Mouse (Mus musculus) T-helper 1 cell (primary cell): Measurements from ENCODE around the gene Efhd2.

ENCODE experiments used
- in situ Hi-C: fragments of 300-600 bp; cut with MboI, MseI; formaldehyde crosslinking; loops from one replicate; pipeline ENCODE4 v1.15.1; 2025; ENCODE audit warnings: high pct_unique_total_duplicates

The Efhd2 gene

GRCm38 (mm10) chr4:141881289-141881914 is 6.7 kb upstream of the Efhd2 start:
- in situ Hi-C loops = no loop called here

DNA sequence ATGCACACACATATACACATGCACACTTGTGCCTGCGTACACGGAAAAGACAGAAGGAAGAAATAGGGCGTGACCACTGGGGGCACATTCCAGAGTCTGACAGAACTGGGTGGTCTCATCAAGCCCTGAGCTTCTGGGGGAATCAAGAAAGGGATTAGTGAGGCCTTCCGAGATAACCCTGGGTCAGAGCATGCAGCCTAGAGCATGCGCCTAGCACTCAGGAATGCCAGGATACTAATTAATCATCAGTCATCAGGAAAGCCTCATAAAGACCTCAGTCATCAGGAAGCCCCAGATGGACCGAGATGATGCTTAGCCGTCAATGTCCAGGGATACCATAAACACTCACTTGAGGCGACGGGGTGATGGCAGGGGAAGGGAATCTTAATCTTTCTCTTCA is 5.2 kb upstream of the Efhd2 start:
- in situ Hi-C loops = no loop called here

GRCm38 (mm10) chr4:141879074-141879473 is 4.4 kb upstream of the Efhd2 start:
- in situ Hi-C loops = no loop called here

DNA sequence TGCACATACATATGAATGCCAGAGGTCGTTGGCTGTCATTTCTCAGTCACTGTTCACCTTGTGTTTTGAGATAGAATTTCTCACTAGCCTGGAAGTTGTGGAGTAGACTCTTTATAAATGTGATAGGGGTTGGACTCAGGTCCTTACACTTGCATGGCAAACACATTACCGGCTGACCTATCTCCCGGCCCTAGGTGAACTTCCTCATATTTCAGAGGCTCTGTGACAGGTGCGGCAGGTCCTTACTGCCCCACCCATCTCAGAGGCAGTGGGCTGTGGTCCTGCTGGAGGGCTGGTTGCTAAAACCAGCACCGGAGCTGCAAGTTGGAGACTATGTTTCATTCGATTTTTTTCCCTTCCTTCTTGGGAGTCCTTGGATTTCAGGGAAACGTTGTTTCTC is 3.9 kb upstream of the Efhd2 start:
- in situ Hi-C loops = no loop called here

GRCm38 (mm10) chr4:141875481-141876108 is 875 bp upstream of the Efhd2 start:
- in situ Hi-C loops = no loop called here

DNA sequence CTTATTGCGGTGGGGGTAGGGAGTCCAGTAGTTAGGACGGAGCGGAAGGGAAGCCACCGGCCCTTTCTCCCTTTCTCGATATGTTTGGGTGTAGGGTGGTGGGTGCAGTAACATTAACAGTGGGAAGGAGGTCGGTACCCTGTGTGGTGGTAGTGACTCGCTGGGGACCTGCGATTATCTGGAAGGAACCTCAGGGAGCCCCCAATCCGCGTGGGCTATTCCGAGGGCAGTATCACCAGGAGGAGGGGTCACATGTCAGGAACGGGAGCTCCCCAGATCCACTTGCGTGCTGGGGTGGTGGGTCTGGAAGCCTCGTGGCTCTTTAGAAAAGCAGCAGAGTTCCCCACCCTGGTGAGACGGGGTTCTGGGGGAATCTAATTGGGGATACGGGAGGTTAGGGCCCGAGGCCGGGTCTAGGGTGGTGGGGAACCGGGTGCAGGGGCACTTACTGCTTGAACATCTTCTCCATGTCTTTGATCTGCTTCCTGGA is 564 bp downstream of the Efhd2 start:
- in situ Hi-C loops = no loop called here

DNA sequence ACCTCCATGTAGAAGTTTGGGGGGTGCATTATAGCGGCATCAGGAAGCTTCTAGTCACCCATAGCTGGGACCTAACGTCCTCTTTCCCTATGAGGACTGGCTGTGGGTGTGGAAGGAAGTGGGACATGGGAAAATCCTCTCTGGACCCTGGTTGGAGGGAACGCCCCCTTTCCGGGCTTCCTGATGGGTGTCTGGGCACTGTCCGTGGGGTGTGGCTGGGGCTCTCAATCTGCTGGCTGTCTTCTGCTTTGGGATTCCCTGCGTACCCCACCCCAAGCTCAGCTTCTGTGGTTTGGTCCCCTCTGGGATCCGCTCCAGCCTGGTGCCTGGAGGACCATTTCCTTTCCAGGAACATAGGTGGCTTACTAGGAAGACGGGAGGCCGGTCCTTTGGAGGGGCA is 1.7 kb downstream of the Efhd2 start:
- in situ Hi-C loops = no loop called here

DNA sequence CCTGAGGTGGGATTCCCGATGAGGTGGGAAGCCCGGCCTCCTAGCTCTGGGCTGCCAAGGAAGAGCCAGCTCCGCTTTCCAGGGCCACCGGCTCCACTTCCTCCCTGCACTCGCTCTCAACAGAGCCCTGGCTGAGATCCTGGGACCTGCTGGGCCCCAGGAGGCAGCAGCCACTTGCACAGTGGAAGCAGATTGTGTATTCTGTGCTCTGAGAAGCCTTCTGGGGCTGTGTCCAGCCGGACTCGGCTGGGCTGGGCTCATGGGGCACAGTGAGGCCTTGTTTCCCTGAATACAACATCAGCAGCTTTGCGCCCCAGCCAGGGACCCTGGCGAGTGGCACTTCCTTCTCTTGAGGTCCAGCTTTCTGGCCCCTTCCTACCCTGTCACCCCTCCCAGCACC is 2.8 kb downstream of the Efhd2 start:
- in situ Hi-C loops = no loop called here

- in situ Hi-C loops = no loop called here
Observed at GRCm38 (mm10) chr4:141871333-141871725, 3.4 kb downstream of the Efhd2 start.

- in situ Hi-C loops = no loop called here
Observed at GRCm38 (mm10) chr4:141870666-141871332, 3.9 kb downstream of the Efhd2 start.

DNA sequence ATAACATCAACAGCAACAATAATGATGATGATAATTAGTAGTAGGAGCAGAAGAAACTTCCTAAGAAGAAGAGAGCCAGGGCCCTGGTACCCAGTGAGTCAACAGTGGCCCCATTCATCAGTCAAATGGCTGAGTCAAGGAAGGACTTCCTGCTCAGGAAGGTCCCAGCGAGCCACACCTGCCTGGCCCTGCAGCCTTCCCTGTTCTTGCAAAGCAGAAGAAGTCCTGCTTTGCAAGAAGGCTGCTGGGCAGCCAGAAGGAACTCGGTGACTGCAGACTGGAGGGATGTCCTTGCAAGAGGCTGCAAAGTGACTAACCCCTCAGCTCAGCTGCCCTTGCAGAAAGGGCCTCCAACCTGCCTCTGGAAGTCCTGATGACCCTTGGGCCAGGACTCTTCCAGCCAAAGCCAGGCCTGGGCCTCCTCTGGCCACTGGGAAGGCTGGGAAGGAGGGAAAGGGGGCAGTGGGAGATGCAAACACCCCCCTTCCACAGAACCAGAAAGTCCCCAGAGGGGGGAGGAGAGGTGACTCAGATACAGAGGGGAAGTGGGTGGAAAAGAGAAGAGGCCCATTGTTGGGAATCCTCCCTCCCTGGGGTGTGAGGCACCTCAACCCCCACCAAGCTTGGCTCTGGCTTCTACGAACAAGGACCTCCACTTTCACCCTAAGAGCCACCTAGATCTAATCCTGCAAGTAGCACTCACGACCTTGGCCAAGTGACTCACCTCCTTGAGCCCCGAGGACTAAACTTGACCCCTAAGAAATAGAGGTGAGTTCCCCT is 5.1 kb downstream of the Efhd2 start:
- in situ Hi-C loops = no loop called here

DNA sequence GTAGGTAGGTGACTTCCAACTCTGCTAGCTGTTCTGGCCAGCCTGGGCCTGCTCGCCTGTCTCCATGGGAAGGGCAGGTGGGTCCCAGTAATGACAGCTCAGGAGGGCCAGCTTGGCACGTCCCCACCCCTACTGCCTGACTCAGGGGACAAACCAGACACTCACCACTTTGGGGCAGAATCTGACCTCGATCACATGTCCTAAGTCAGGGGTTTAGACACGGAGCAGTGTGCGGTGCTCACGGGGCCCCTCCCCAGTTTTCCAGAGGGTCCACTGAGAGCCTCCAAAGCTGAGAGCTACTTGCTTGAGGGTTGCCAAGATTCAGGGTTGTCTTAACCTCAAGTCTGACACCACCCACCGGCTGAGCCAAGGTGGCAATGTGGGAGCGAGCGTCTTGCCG is 6.7 kb downstream of the Efhd2 start:
- in situ Hi-C loops = no loop called here

DNA sequence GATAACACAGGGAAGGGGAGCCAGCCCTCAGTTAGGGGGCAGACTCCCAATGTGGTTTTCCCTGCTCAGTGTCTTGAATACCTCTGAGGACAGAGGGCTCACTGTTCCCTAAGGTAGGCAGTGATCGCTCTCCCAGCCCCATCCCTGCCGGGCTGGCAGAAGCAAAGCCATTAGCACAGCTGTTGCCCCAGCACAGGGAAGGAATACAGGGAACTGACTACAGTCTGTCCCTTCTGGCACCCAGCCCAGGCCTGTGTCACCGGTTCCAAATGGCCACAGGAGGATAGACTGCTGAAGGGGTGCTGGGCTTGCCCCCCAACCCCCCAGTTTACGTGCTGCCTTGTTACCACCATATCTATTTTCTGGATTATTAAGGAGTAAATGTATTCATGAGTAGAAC is 7.2 kb downstream of the Efhd2 start:
- in situ Hi-C loops = no loop called here

DNA sequence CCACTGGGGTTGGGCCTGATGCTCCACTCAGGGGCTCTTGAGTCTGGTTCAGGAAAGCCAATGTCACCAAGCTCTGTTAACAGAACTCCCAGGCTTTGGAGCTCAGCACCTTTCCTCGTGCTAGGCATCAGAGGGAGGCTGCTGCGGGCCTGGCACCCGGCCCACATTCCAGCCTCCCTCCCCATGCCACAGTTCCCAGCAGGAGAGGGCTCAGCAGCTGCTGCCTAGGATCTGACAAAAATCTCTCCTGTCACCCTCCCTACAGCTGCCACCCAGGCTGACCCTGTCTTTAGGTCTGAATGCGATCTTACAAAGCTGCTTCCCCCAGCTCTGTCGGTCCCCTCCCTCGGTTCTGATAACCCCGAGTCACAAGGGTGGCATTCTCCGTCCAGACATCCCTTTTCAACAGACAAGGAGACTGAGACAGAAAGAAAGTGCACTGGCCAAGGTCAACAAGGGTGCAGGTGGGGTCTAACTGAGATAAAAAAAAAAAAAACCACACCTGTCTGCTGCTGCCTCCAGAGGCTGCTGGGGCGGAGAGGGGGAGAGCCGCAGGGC is 7.7 kb downstream of the Efhd2 start:
- in situ Hi-C loops = no loop called here

DNA sequence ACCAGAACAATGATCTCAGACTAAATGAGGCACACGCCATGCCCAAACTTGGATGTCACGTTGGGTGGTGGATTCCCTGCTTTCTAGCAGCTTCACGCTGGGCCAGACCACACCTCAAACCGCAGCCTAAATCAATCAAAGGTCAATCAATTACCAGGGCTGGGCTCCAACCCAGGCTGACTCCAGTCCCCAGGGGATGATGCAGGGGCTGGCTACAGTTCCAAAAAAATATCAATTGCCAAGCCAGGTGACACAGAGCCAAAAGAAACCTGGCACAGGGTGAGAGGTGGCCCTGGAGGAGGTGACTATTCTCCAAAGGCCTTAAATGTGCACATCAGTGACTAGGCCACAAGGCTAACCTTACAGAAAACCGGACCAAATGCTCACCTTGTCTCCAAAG is 9.1 kb downstream of the Efhd2 start:
- in situ Hi-C loops = no loop called here

DNA sequence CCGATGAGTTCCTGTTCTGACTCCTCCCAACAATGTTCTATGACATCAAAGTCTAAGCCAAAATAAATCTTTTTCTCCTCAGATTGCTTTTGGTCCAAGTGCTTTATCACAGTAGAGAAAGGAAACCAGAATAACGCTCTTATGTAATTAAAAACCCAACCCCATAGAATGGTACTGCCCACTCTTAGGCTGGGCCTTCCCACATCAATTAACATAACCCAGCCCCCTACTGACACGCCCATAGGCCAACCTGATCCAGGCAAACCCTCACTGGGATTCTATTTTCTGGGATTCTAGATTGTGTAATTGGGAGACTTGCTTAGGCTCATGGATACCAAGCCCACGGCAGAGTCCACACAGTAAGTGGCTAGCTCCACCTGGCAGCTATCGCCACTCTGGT is 9.7 kb downstream of the Efhd2 start:
- in situ Hi-C loops = no loop called here

DNA sequence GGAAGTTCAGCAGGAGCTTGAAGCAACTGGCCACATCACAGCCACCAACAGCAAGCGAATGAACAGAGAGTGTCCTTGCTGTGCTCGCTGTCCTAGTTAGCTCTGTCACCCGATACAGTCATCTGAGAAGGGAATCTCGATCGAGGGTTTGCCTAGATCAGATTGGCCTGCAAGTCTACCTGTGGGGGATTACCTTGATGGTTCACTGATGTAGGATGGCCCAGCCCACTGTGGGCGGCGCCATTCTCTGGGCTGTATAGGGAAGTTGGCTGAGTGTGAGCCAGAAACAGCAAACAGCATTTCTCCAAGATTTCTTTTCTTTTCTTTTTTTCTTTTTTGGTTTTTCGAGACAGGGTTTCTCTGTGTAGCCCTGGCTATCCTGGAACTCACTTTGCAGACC is 10.2 kb downstream of the Efhd2 start:
- in situ Hi-C loops = no loop called here

DNA sequence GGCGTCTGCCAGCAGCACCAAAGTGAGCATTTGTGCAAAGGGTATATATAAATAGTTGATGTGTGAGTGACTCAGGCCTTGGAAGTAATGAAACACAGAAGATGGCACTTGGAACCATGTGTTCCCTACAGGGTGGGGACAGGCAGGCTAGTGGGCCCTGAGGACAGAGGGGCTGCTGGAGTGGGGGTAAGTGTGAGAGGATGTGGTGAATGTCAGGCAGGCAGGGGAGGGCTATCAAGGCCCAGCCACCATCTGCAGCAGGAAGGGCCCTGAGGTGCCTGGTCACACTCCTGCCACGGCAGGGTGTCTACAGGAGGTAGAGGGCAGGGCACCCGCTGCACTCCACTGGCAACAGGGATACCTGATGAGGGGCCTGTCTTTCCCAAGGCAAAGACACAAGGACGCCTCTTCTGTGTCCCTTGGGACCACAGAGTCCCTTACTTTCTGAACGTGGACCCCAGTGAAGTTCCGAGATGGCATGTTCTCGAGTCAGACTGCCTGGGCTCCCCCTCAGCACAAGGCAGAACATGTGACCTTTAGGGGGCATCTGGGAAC is 10.9 kb downstream of the Efhd2 start:
- in situ Hi-C loops = no loop called here

DNA sequence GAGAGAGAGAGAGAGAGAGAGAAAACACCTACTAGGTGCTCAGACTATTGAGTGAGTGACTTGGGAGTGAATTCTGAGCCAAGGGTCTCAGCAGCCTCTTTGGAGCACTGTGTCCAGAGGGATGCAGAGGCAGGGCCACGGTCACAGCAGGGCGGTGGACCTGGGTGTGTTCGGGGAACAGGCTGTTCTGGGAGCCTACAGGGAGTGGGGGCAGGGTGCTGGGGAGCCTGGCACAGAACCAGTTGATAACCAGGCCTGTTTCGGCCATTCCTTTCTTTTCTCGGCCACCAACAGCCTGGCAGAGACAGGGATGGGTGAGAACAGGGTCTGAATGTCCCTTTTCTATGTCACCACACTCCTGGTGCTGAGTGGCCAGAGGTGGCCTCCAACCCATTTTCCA is 11.9 kb downstream of the Efhd2 start:
- in situ Hi-C loops = no loop called here

GRCm38 (mm10) chr4:141861591-141862295 is 13.0 kb downstream of the Efhd2 start:
- in situ Hi-C loops = no loop called here

- in situ Hi-C loops = no loop called here
Observed at GRCm38 (mm10) chr4:141860246-141860841, 14.4 kb downstream of the Efhd2 start.
